ENCODE assay signal across 11 mouse cellular contexts in the genomic region with DNA sequence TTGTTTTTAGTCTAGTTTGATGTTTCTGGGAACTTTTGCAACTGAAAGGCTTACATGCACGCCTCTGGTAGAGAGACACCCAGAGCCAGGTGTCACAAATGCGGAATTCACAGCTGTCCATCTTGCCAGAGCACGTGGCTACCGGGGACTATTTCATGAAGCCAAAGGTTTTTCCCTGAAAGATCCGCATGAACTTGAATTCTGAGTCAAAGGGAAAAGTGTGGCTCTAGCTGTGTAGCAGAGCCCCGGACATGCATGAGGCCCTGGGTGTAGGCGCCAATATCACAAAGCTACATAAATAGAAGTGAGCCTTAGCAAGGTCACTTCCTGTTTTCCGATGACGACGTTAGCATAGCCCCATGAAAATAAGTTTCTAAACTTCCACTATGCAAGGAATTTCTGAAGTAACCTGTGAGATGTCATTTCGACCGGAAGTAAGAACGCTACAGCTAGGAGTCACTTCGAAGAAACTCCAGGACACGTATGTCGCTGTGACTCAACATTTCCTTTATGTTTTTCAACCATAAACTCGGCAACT. TPM values are rescaled to one million over a fixed set of nuclear protein-coding genes. Genes with fewer than 3 reads are reported as not detected.
DNase-seq lines count a peak whose midpoint lies in the region; ATAC-seq and TF ChIP-seq lines count a peak whose summit lies in the region.
"Had no signal": no experiment of that assay in that cellular context is flagged by ENCODE, and none has a peak within 500 bp of the region (broad histone marks: within the 10 kb centered on the region; RNA-seq: fewer than 3 reads in every experiment).

No protein-coding gene starts in this region.

- H3K4me3 ChIP-seq in midbrain, embryonic 11.5 days (ENCODE audit: low read depth, low read length), result no peak overlapping the region
- no peak overlapping the region for H3K4me3 ChIP-seq in midbrain, embryonic 13.5 days (replicated peaks)
- H3K4me3 ChIP-seq in liver, adult 2 months (ENCODE audit: insufficient read depth, low read depth, low read length), result peak overlapping the region; percentile 38
- H3K4me3 ChIP-seq: forebrain, embryonic 15.5 days; limb, embryonic 12.5 days had no signal

- no peak for TF ChIP-seq CTCF in liver, adult 2 months (IDR thresholded peaks at IDR 0.05; ENCODE audit: low read depth, low read length)

- WGBS in midbrain, embryonic 11.5 days, result 87% methylated on average over 17 of the region's 17 CpGs
- 92% methylated on average over 17 of the region's 17 CpGs for WGBS in midbrain, embryonic 13.5 days
- 69% methylated on average over 17 of the region's 17 CpGs for WGBS in liver, adult 2 months

- H3K27ac ChIP-seq in midbrain, embryonic 11.5 days (ENCODE audit: low read depth, low read length), result no peak overlapping the region
- H3K27ac ChIP-seq in midbrain, embryonic 13.5 days, result no peak overlapping the region
- H3K27ac ChIP-seq in liver, adult 2 months (replicated peaks; ENCODE audit: insufficient read depth, low read depth, low read length), result peak overlapping the region; percentile 76
- H3K27ac ChIP-seq: forebrain, embryonic 15.5 days; limb, embryonic 12.5 days had no signal

- peaks cover 3% of the 10 kb centered on the region; the same call in 1 of the 2 replicates for H3K79me2 ChIP-seq in liver, adult 2 months (ENCODE audit: control insufficient read depth, insufficient read depth, low read length)

- TF ChIP-seq POLR2A in liver, adult 2 months (IDR thresholded peaks at IDR 0.05; ENCODE audit: extremely low read depth, insufficient read depth, low read length), result no peak

- no peak overlapping the region for H3K9ac ChIP-seq in midbrain, embryonic 11.5 days (ENCODE audit: low read length)
- no peak overlapping the region for H3K9ac ChIP-seq in midbrain, embryonic 13.5 days (replicated peaks)
- peak overlapping the region; percentile 53; the same call in 1 of the 2 replicates for H3K9ac ChIP-seq in liver, adult 2 months (ENCODE audit: low read depth, low read length)
- H3K9ac ChIP-seq: forebrain, embryonic 15.5 days; limb, embryonic 12.5 days had no signal

- H3K4me1 ChIP-seq in midbrain, embryonic 11.5 days (ENCODE audit: control insufficient read depth, insufficient read depth, low read length), result no peaks in the 10 kb centered on the region
- no peaks in the 10 kb centered on the region; the same call in 1 of the 2 replicates for H3K4me1 ChIP-seq in midbrain, embryonic 13.5 days (replicated peaks)
- peaks cover 1% of the 10 kb centered on the region; the same call in 1 of the 2 replicates for H3K4me1 ChIP-seq in liver, adult 2 months (ENCODE audit: control insufficient read depth, insufficient read depth, low read length)

- H3K36me3 ChIP-seq in midbrain, embryonic 11.5 days (ENCODE audit: control insufficient read depth, insufficient read depth, low read length), result no peaks in the 10 kb centered on the region
- no peaks in the 10 kb centered on the region for H3K36me3 ChIP-seq in midbrain, embryonic 13.5 days
- no peaks in the 10 kb centered on the region for H3K36me3 ChIP-seq in liver, adult 2 months (ENCODE audit: control insufficient read depth, insufficient read depth, low read length)
- H3K36me3 ChIP-seq: forebrain, embryonic 15.5 days; limb, embryonic 12.5 days had no signal

- H3K9me3 ChIP-seq in midbrain, embryonic 11.5 days (ENCODE audit: control insufficient read depth, low read length), result no peaks in the 10 kb centered on the region
- no peaks in the 10 kb centered on the region for H3K9me3 ChIP-seq in midbrain, embryonic 13.5 days
- H3K9me3 ChIP-seq: forebrain, embryonic 15.5 days; limb, embryonic 12.5 days had no signal

- H3K27me3 ChIP-seq in midbrain, embryonic 11.5 days (ENCODE audit: control insufficient read depth, insufficient read depth, low read length), result no peaks in the 10 kb centered on the region
- peaks cover 17% of the 10 kb centered on the region for H3K27me3 ChIP-seq in midbrain, embryonic 13.5 days
- H3K27me3 ChIP-seq in liver, adult 2 months (ENCODE audit: control insufficient read depth, insufficient read depth, low read length), result no peaks in the 10 kb centered on the region

- no peak for ATAC-seq in midbrain, embryonic 11.5 days (ENCODE audit: low FRiP score)
- no peak for ATAC-seq in midbrain, embryonic 13.5 days
- ATAC-seq in monocyte, adult 5-6 weeks (replicated peaks; ENCODE audit: insufficient number of reproducible peaks, low FRiP score, low TSS enrichment, poor library complexity, severe bottlenecking), result peak; percentile 48
- ATAC-seq: forebrain, embryonic 15.5 days had no signal

- peak; percentile 80 for DNase-seq in midbrain, embryonic 11.5 days (ENCODE audit: low spot score, missing footprints)
- DNase-seq in liver, adult 2 months (ENCODE audit: extremely low read depth, low read depth, low spot score), result peak; percentile 31
- DNase-seq in gastrocnemius, postnatal 25 days, result no peak
- no peak for DNase-seq in cerebellum, adult 18-20 months
- DNase-seq in urinary bladder, postnatal 14 days (ENCODE audit: low spot score), result no peak
- no peak for DNase-seq in gastrocnemius, postnatal 10 days
- DNase-seq: cerebellum, adult 9-11 months had no signal

- H3K4me2 ChIP-seq in midbrain, embryonic 11.5 days, result no peak overlapping the region
- H3K4me2 ChIP-seq in midbrain, embryonic 13.5 days (replicated peaks), result no peak overlapping the region
- H3K4me2 ChIP-seq: forebrain, embryonic 15.5 days; limb, embryonic 12.5 days had no signal

RNA-seq across cellular contexts. Expression of a gene that starts 19.5 kb away (rescaled TPM):
- 107 and 117 TPM in 2 replicates for polyA plus RNA-seq in midbrain, embryonic 11.5 days (2014; fragmentation: Nextera tagmentation; extraction: Ambion mirVana)
- 68.5 and 69.2 TPM in 2 replicates for polyA plus RNA-seq in midbrain, embryonic 13.5 days (2015; fragmentation: Nextera tagmentation; extraction: Ambion mirVana)
- total RNA-seq in liver, adult 2 months (2014; rRNA removed), result 34.1 and 39.7 TPM in 2 replicates
- polyA plus RNA-seq in liver, adult 2 months (2012; rRNA removed), result 7.2 and 7.7 TPM in 2 replicates
- 86.6 to 110 TPM (median 102 TPM) in 3 replicates for total RNA-seq in monocyte, adult 5-6 weeks (2017)
- 10 to 100 TPM; 24.7 to 25.6 TPM for total RNA-seq in gastrocnemius, postnatal 25 days (2021)
- total RNA-seq in gastrocnemius, postnatal 10 days (2021), result 10 to 100 TPM; 29.1 to 30.1 TPM

RNA-seq across cellular contexts. Expression of a gene that starts 21.2 kb away (rescaled TPM):
- polyA plus RNA-seq in midbrain, embryonic 11.5 days (2014; fragmentation: Nextera tagmentation; extraction: Ambion mirVana), result 6.6 and 6.8 TPM in 2 replicates
- 7.3 and 8.7 TPM in 2 replicates for polyA plus RNA-seq in midbrain, embryonic 13.5 days (2015; fragmentation: Nextera tagmentation; extraction: Ambion mirVana)
- total RNA-seq in liver, adult 2 months (2014; rRNA removed), result 11.9 and 15.9 TPM in 2 replicates
- polyA plus RNA-seq in liver, adult 2 months (2012; rRNA removed), result 4.3 and 5.0 TPM in 2 replicates
- total RNA-seq in monocyte, adult 5-6 weeks (2017), result 1,192 to 2,405 TPM (median 1,864 TPM) in 3 replicates
- 10 to 100 TPM; 13.0 to 14.3 TPM for total RNA-seq in gastrocnemius, postnatal 25 days (2021)
- 10 to 100 TPM; 11.2 to 17.2 TPM for total RNA-seq in gastrocnemius, postnatal 10 days (2021)

RNA-seq across cellular contexts. Expression of a gene that starts 56.5 kb away (rescaled TPM):
- 29.1 and 31.6 TPM in 2 replicates for polyA plus RNA-seq in midbrain, embryonic 11.5 days (2014; fragmentation: Nextera tagmentation; extraction: Ambion mirVana)
- polyA plus RNA-seq in midbrain, embryonic 13.5 days (2015; fragmentation: Nextera tagmentation; extraction: Ambion mirVana), result 23.3 and 23.6 TPM in 2 replicates
- total RNA-seq in liver, adult 2 months (2014; rRNA removed), result 18.8 and 19.1 TPM in 2 replicates
- polyA plus RNA-seq in liver, adult 2 months (2012; rRNA removed), result 10.5 and 12.1 TPM in 2 replicates
- total RNA-seq in monocyte, adult 5-6 weeks (2017), result 15.0 to 22.7 TPM (median 21.4 TPM) in 3 replicates
- 10 to 100 TPM; 15.3 to 20.1 TPM for total RNA-seq in gastrocnemius, postnatal 25 days (2021)
- total RNA-seq in gastrocnemius, postnatal 10 days (2021), result 10 to 100 TPM; 16.7 to 23.9 TPM

RNA-seq across cellular contexts. Expression of a gene that starts 56.8 kb away (rescaled TPM):
- 1.2 and 1.7 TPM in 2 replicates for polyA plus RNA-seq in midbrain, embryonic 11.5 days (2014; fragmentation: Nextera tagmentation; extraction: Ambion mirVana)
- polyA plus RNA-seq in midbrain, embryonic 13.5 days (2015; fragmentation: Nextera tagmentation; extraction: Ambion mirVana), result 1.2 and 1.4 TPM in 2 replicates
- total RNA-seq in liver, adult 2 months (2014; rRNA removed), result 0.09 and 0.27 TPM in 2 replicates
- polyA plus RNA-seq in liver, adult 2 months (2012; rRNA removed), result 0.12 TPM in 1 of 2 replicates, not detected in the other
- total RNA-seq in monocyte, adult 5-6 weeks (2017), result not detected in 3 replicates
- not detected for total RNA-seq in gastrocnemius, postnatal 25 days (2021)
- total RNA-seq in gastrocnemius, postnatal 10 days (2021), result under 1 TPM in 1 of 2 experiments, not detected in 1; 0.16 TPM

Comparison
In these comparisons a context has a peak if more than half of its experiments do, and no peak if none do; other contexts are left out.
1. DNase-seq: peak in midbrain, embryonic 11.5 days (single experiment) and liver, adult 2 months (single experiment); none in gastrocnemius, postnatal 25 days (single experiment), cerebellum, adult 18-20 months (0 of 2), urinary bladder, postnatal 14 days (single experiment) and gastrocnemius, postnatal 10 days (single experiment).
2. RNA of a gene that starts 21.2 kb away (total RNA-seq): 1,192 to 2,405 TPM in monocyte, adult 5-6 weeks; 11.2 to 17.2 TPM in gastrocnemius, postnatal 10 days, 11.9 to 15.9 TPM in liver, adult 2 months and 13.0 to 14.3 TPM in gastrocnemius, postnatal 25 days; every median in the first group is over 10 times any median in the second.